Mouse (Mus musculus) small intestine, adult 2 months (tissue): Measurements from ENCODE around the gene Gm20388. TPM values are rescaled to one million over a fixed set of nuclear protein-coding genes. Genes with fewer than 3 reads are reported as not detected.

Experiments
- H3K27ac ChIP-seq: fragments of 200-500 bp; 2 replicates; pipeline ENCODE4 v1.5.1; 2012; ENCODE audit warnings: low read depth, low read length, control low read depth, inconsistent platforms; ENCODE audit not compliant: insufficient read depth
- H3K27me3 ChIP-seq: fragments of 200-500 bp; 2 replicates; pipeline ENCODE4 v1.6.1; 2012; ENCODE audit warnings: mild to moderate bottlenecking, moderate library complexity, low read length, inconsistent platforms; ENCODE audit not compliant: control insufficient read depth, insufficient read depth
- H3K36me3 ChIP-seq: fragments of 200-500 bp; 2 replicates; pipeline ENCODE4 v1.6.1; 2012; ENCODE audit warnings: mild to moderate bottlenecking, low read length, control low read depth, inconsistent platforms; ENCODE audit not compliant: control insufficient read depth, insufficient read depth
- H3K4me1 ChIP-seq: fragments of 200-500 bp; 2 replicates; pipeline ENCODE4 v1.6.1; 2012; ENCODE audit warnings: low read length, inconsistent platforms, mixed read lengths; ENCODE audit not compliant: control insufficient read depth, insufficient read depth, insufficient read length
- H3K4me3 ChIP-seq: fragments of 200-500 bp; 2 replicates; pipeline ENCODE4 v1.5.1; 2012; ENCODE audit warnings: low read depth, mild to moderate bottlenecking, control low read depth, inconsistent platforms, low read length, moderate library complexity
- CTCF ChIP-seq: fragments of 200-500 bp; IDR thresholded peaks from 2 replicates; pipeline ENCODE4 v1.5.1; 2012; ENCODE audit warnings: low read depth, mild to moderate bottlenecking, control low read depth, inconsistent platforms, low read length, moderate library complexity, mixed read lengths; ENCODE audit not compliant: insufficient replicate concordance, insufficient read length; ENCODE audit errors: extremely low read depth
- POLR2A ChIP-seq: fragments of 200-500 bp; IDR thresholded peaks from 2 replicates; pipeline ENCODE4 v1.6.1; 2012; ENCODE audit warnings: low read depth, mild to moderate bottlenecking, control low read depth, inconsistent platforms, low read length, moderate library complexity
- WGBS: fragments of 180-500 bp; shearing (Covaris S2); methylation state at CpG from one replicate; pipeline ENCODE4 v1.1.7; 2018; 5-methylcytosine and 5-hydroxymethylcytosine counted together
- polyA plus RNA-seq: library from polyadenylated mRNA; depleted of rRNA; stranded (reverse); fragments of >200 nt; gene quantifications from 2 replicates; pipeline ENCODE4 v1.2.3, GENCODE M21; 2012

Gene Gm20388
- polyA plus RNA-seq, 1 experiment, result 37.3 TPM

- no peak overlapping the region for H3K27ac ChIP-seq
- TF ChIP-seq CTCF (no peak), POLR2A (no peak)
- no peaks in the 10 kb centered on the region for H3K36me3 ChIP-seq
- no peaks in the 10 kb centered on the region for H3K4me1 ChIP-seq
- 50% methylated on average over 11 of the region's 11 CpGs for WGBS
- H3K4me3 ChIP-seq, result no peak overlapping the region
- peaks cover 28% of the 10 kb centered on the region for H3K27me3 ChIP-seq
Measured at GRCm38 (mm10) chr8:121396151-121396550, 1485.5 kb downstream of the Gm20388 start.

GRCm38 (mm10) chr8:121397201-121397698, 1486.6 kb downstream of the Gm20388 start:
- TF ChIP-seq CTCF, result no peak
- TF ChIP-seq POLR2A, result no peak
- 73% methylated on average over 10 of the region's 10 CpGs for WGBS
- H3K27me3 ChIP-seq, result peaks cover 23% of the 10 kb centered on the region

GRCm38 (mm10) chr8:121398081-121398480, 1487.4 kb downstream of the Gm20388 start:
- H3K27me3 ChIP-seq, result peaks cover 17% of the 10 kb centered on the region
- WGBS, result 49% methylated on average over 6 of the region's 6 CpGs
- no peaks in the 10 kb centered on the region for H3K36me3 ChIP-seq

More at GRCm38 (mm10) chr8:121397201-121397698, 1486.6 kb downstream of the Gm20388 start:
- H3K27ac ChIP-seq, result no peak overlapping the region
- H3K4me1 ChIP-seq, result no peaks in the 10 kb centered on the region
- H3K4me3 ChIP-seq, result no peak overlapping the region
- H3K36me3 ChIP-seq, result no peaks in the 10 kb centered on the region

GRCm38 (mm10) chr8:121398724-121399123, 1488.1 kb downstream of the Gm20388 start:
- Histone ChIP-seq H3K4me3 (no peak overlapping the region), H3K27ac (no peak overlapping the region), H3K36me3 (no peaks in the 10 kb centered on the region), H3K27me3 (peaks cover 11% of the 10 kb centered on the region), H3K4me1 (no peaks in the 10 kb centered on the region)
- 89% methylated on average over 20 of the region's 20 CpGs for WGBS
- TF ChIP-seq CTCF, result no peak
- no peak for TF ChIP-seq POLR2A

More at GRCm38 (mm10) chr8:121398081-121398480, 1487.4 kb downstream of the Gm20388 start:
- Histone ChIP-seq H3K4me3 (no peak overlapping the region), H3K27ac (no peak overlapping the region), H3K4me1 (no peaks in the 10 kb centered on the region)
- TF ChIP-seq CTCF, result no peak
- TF ChIP-seq POLR2A, result no peak

GRCm38 (mm10) chr8:121399173-121399572, 1488.5 kb downstream of the Gm20388 start:
- Histone ChIP-seq H3K27me3 (peaks cover 10% of the 10 kb centered on the region; the same call in 1 of the 2 replicates), H3K36me3 (no peaks in the 10 kb centered on the region), H3K4me3 (no peak overlapping the region), H3K4me1 (no peaks in the 10 kb centered on the region), H3K27ac (no peak overlapping the region)
- WGBS, result 56% methylated on average over 3 of the region's 3 CpGs
- no peak for TF ChIP-seq POLR2A
- no peak for TF ChIP-seq CTCF

- 35% methylated on average over 9 of the region's 9 CpGs for WGBS
Measured at GRCm38 (mm10) chr8:121400581-121400980, 1489.9 kb downstream of the Gm20388 start.

GRCm38 (mm10) chr8:121403821-121404220, 1493.2 kb downstream of the Gm20388 start:
- 75% methylated on average over 6 of the region's 6 CpGs for WGBS
- Histone ChIP-seq H3K27me3 (0 out of 2 replicates have a peak, but pooled peaks cover 3% of the 10 kb centered on the region), H3K4me1 (no peaks in the 10 kb centered on the region), H3K4me3 (no peak overlapping the region), H3K27ac (no peak overlapping the region), H3K36me3 (no peaks in the 10 kb centered on the region)
- TF ChIP-seq CTCF (no peak), POLR2A (no peak)

More at GRCm38 (mm10) chr8:121400581-121400980, 1489.9 kb downstream of the Gm20388 start:
- no peak overlapping the region for H3K4me3 ChIP-seq
- no peak overlapping the region for H3K27ac ChIP-seq
- peaks cover 10% of the 10 kb centered on the region; the same call in 1 of the 2 replicates for H3K27me3 ChIP-seq
- TF ChIP-seq POLR2A, result no peak
- no peak for TF ChIP-seq CTCF
- no peaks in the 10 kb centered on the region for H3K4me1 ChIP-seq
- H3K36me3 ChIP-seq, result no peaks in the 10 kb centered on the region
